Mouse (Mus musculus): ENCODE data around the gene Fam204a. TPM values are rescaled to one million over a fixed set of nuclear protein-coding genes. Genes with fewer than 3 reads are reported as not detected.
A peak's percentile ranks its signal among the peaks of the same experiment; 100 is the strongest.

The Fam204a gene
- 10 to 100 TPM; 25.1 to 36.7 TPM for total RNA-seq (2021)
- long read RNA-seq, experiment 1, transcript Fam204a-201 (8 exons, 2,035 nt), result major isoform, 11 of 49 reads
- long read RNA-seq, experiment 1, partial matches to known transcripts, result 3 of 49 reads
- long read RNA-seq, experiment 1, other reads (novel, unspliced or antisense), result 32 of 49 reads
- long read RNA-seq, experiment 2, partial matches to known transcripts, result 0 of 14 reads
- long read RNA-seq, experiment 2, other reads (novel, unspliced or antisense), result 9 of 14 reads

- peak; percentile 93 to 95 for DNase-seq
These were observed at the start of gene Fam204a for GRCm38 (mm10) chr19:60225899-60226844. TSS of gene Fam204a (minus strand) at chr19:60226701.

- DNase-seq, result no peak
These were observed 39.3 kb upstream of the Fam204a start for GRCm38 (mm10) chr19:60265789-60266188.

GRCm38 (mm10) chr19:60260689-60261088 is 34.2 kb upstream of the Fam204a start:
- no peak for DNase-seq

GRCm38 (mm10) chr19:60252021-60252420 is 25.5 kb upstream of the Fam204a start:
- peak; percentile 3 to 7 for DNase-seq

GRCm38 (mm10) chr19:60251197-60251596 is 24.7 kb upstream of the Fam204a start:
- no peak for DNase-seq

GRCm38 (mm10) chr19:60245250-60245649 is 18.7 kb upstream of the Fam204a start:
- DNase-seq, result no peak

- DNase-seq, result no peak
These were observed 16.1 kb upstream of the Fam204a start for GRCm38 (mm10) chr19:60242620-60243019.

GRCm38 (mm10) chr19:60241916-60242602 is 15.6 kb upstream of the Fam204a start:
- no peak for DNase-seq

GRCm38 (mm10) chr19:60231542-60231941 is 5.0 kb upstream of the Fam204a start:
- DNase-seq, result no peak

GRCm38 (mm10) chr19:60226845-60227235 is 339 bp upstream of the Fam204a start:
- no peak for DNase-seq

GRCm38 (mm10) chr19:60219395-60219794 is 7.1 kb downstream of the Fam204a start:
- no peak for DNase-seq

- no peak for DNase-seq
These were observed 8.5 kb downstream of the Fam204a start for GRCm38 (mm10) chr19:60217985-60218384.

GRCm38 (mm10) chr19:60208173-60208572 is 18.3 kb downstream of the Fam204a start:
- DNase-seq, result no peak

- DNase-seq, result no peak
These were observed 22.3 kb downstream of the Fam204a start for GRCm38 (mm10) chr19:60204176-60204575.

- DNase-seq, result no peak
These were observed 26.2 kb downstream of the Fam204a start for GRCm38 (mm10) chr19:60200294-60200693.

- no peak for DNase-seq
These were observed 27.3 kb downstream of the Fam204a start for GRCm38 (mm10) chr19:60199152-60199551.

- DNase-seq, result no peak
These were observed 33.7 kb downstream of the Fam204a start for GRCm38 (mm10) chr19:60192790-60193189.

GRCm38 (mm10) chr19:60189206-60189605 is 37.3 kb downstream of the Fam204a start:
- no peak for DNase-seq

- no peak for DNase-seq
These were observed 43.6 kb downstream of the Fam204a start for GRCm38 (mm10) chr19:60182901-60183300.

GRCm38 (mm10) chr19:60182171-60182570 is 44.3 kb downstream of the Fam204a start:
- DNase-seq, result no peak

- DNase-seq, result no peak
These were observed 47.5 kb downstream of the Fam204a start for GRCm38 (mm10) chr19:60178771-60179563.

GRCm38 (mm10) chr19:60165417-60165816 is 61.1 kb downstream of the Fam204a start:
- DNase-seq, result peak; percentile 10 to 19

Measured in adrenal gland, postnatal 36 days (tissue).